Mouse (Mus musculus) CH12F3 (cell line): ENCODE measurements around the gene Zbtb46.

ENCODE experiments used
- in situ Hi-C: fragments of 300-500 bp; cut with MboI; formaldehyde crosslinking; loops from 2 replicates; pipeline ENCODE4 v1.14.3; 2020; ENCODE audit warnings: low sequenced_read_pairs

Gene Zbtb46

GRCm38 (mm10) chr2:181470285-181470684 is 11.1 kb upstream of the Zbtb46 start:
- in situ Hi-C loops: no loop called here

- in situ Hi-C loops: no loop called here
These were observed 6.2 kb upstream of the Zbtb46 start for GRCm38 (mm10) chr2:181465423-181465822.

GRCm38 (mm10) chr2:181463008-181463738 is 3.9 kb upstream of the Zbtb46 start:
- in situ Hi-C loops: no loop called here

GRCm38 (mm10) chr2:181462604-181463003 is 3.4 kb upstream of the Zbtb46 start:
- in situ Hi-C loops: no loop called here

GRCm38 (mm10) chr2:181461536-181462100 is 2.4 kb upstream of the Zbtb46 start:
- in situ Hi-C loops: no loop called here

GRCm38 (mm10) chr2:181459673-181460621 is 721 bp upstream of the Zbtb46 start:
- in situ Hi-C loops: no loop called here

- in situ Hi-C loops: no loop called here
These were observed 644 bp downstream of the Zbtb46 start for GRCm38 (mm10) chr2:181458411-181459152.

- in situ Hi-C loops: no loop called here
These were observed 1.4 kb downstream of the Zbtb46 start for GRCm38 (mm10) chr2:181457831-181458230.

GRCm38 (mm10) chr2:181455899-181456298 is 3.3 kb downstream of the Zbtb46 start:
- in situ Hi-C loops: no loop called here

GRCm38 (mm10) chr2:181453274-181453673 is 6.0 kb downstream of the Zbtb46 start:
- in situ Hi-C loops: no loop called here

- in situ Hi-C loops: no loop called here
These were observed 7.0 kb downstream of the Zbtb46 start for GRCm38 (mm10) chr2:181452181-181452580.

GRCm38 (mm10) chr2:181443016-181443415 is 16.2 kb downstream of the Zbtb46 start:
- in situ Hi-C loops: no loop called here

- in situ Hi-C loops: no loop called here
These were observed 21.1 kb downstream of the Zbtb46 start for GRCm38 (mm10) chr2:181438176-181438575.

GRCm38 (mm10) chr2:181436246-181436645 is 23.0 kb downstream of the Zbtb46 start:
- in situ Hi-C loops: no loop called here

- in situ Hi-C loops: no loop called here
These were observed 35.4 kb downstream of the Zbtb46 start for GRCm38 (mm10) chr2:181423834-181424233.

- in situ Hi-C loops: no loop called here
These were observed 38.2 kb downstream of the Zbtb46 start for GRCm38 (mm10) chr2:181420903-181421638.

GRCm38 (mm10) chr2:181420426-181420825 is 38.8 kb downstream of the Zbtb46 start:
- in situ Hi-C loops: no loop called here

- in situ Hi-C loops: no loop called here
These were observed 39.9 kb downstream of the Zbtb46 start for GRCm38 (mm10) chr2:181419359-181419758.

GRCm38 (mm10) chr2:181415945-181416344 is 43.3 kb downstream of the Zbtb46 start:
- in situ Hi-C loops: no loop called here

GRCm38 (mm10) chr2:181413141-181413540 is 46.1 kb downstream of the Zbtb46 start:
- in situ Hi-C loops: no loop called here
